Mouse (Mus musculus): Measurements from ENCODE around the gene Lyrm1.

DNA sequence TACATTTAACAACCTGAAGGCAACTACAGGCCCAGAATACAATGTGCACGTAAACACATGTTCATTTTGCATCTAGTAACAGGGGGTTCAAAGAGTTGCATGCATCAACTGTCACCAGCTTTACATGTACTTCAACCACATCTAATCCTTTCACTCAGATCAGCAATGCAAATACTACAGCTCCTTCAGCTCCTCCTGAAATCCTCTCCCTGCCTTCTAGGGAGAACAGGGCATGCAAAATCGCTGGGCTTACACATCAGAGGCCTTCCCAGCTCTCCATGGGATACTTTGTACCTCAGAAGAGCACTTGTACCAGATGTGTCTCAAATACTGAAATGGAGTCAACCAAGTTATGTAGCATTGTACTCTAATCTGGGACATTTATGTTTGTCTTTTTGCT is 22.6 kb upstream of the Lyrm1 start:
- TF ChIP-seq CTCF (IDR thresholded peaks at IDR 0.05; ENCODE audit: low read depth), result no peak
- no peak for TF ChIP-seq EP300 (IDR thresholded peaks at IDR 0.05; ENCODE audit: low read depth)
